Mouse (Mus musculus) erythroid progenitor cell, adult 5-6 weeks (primary cell): ENCODE results near the gene Ehf. TPM values are rescaled to one million over a fixed set of nuclear protein-coding genes. Genes with fewer than 3 reads are reported as not detected.

Experiments
- ATAC-seq: replicated peaks from 2 replicates; pipeline ENCODE4 v1.8.0; 2016; ENCODE audit warnings: moderate number of reproducible peaks, mild to moderate bottlenecking, moderate TSS enrichment, inconsistent platforms; ENCODE audit not compliant: poor library complexity, low FRiP score, severe bottlenecking
- total RNA-seq, 2 experiments: library from RNA; stranded (forward) in 1 of 2; stranded (reverse) in 1 of 2; fragments of 150-400 nt in 1 of 2; fragments of 186-747, 209-891 nt in 1 of 2; gene quantifications; 2 replicates each; pipeline versions ENCODE4 v1.2.3 to v1.2.4; 2015 to 2017; ENCODE audit warnings: low replicate concordance in 2 of 2

Gene Ehf
- total RNA-seq, 2 experiments from 2014 or later: not detected

GRCm38 (mm10) chr2:103226781-103227180 lies 76.3 kb downstream of the Ehf start:
- no peak for ATAC-seq

- no peak for ATAC-seq
Observed at GRCm38 (mm10) chr2:103220871-103221270, 82.2 kb downstream of the Ehf start.

GRCm38 (mm10) chr2:103218323-103218722 lies 84.8 kb downstream of the Ehf start:
- no peak for ATAC-seq

- ATAC-seq: no peak
Observed at GRCm38 (mm10) chr2:103215801-103216200, 87.3 kb downstream of the Ehf start.

GRCm38 (mm10) chr2:103214861-103215260 lies 88.2 kb downstream of the Ehf start:
- ATAC-seq: no peak

GRCm38 (mm10) chr2:103213547-103213946 lies 89.5 kb downstream of the Ehf start:
- no peak for ATAC-seq

Other genes starting within 250 kb of the Ehf start
- gene Pdhx, start 229.8 kb downstream of the Ehf start, total RNA-seq (2015; ENCODE audit: low replicate concordance): 7.2 and 15.1 TPM in 2 replicates
- 14.0 and 16.6 TPM in 2 replicates for gene Pdhx, start 229.8 kb downstream of the Ehf start, total RNA-seq (2017; ENCODE audit: low replicate concordance)
- gene Apip, start 229.6 kb downstream of the Ehf start, total RNA-seq (2015; ENCODE audit: low replicate concordance): 45.3 and 109 TPM in 2 replicates
- gene Apip, start 229.6 kb downstream of the Ehf start, total RNA-seq (2017; ENCODE audit: low replicate concordance): 24.8 and 28.9 TPM in 2 replicates
- gene Elf5, start 108.4 kb upstream of the Ehf start, total RNA-seq (2015; ENCODE audit: low replicate concordance): not detected in 2 replicates
- gene Elf5, start 108.4 kb upstream of the Ehf start, total RNA-seq (2017; ENCODE audit: low replicate concordance): not detected in 2 replicates
- 137 and 155 TPM in 2 replicates for gene Cat, start 181.9 kb upstream of the Ehf start, total RNA-seq (2015; ENCODE audit: low replicate concordance)
- gene Cat, start 181.9 kb upstream of the Ehf start, total RNA-seq (2017; ENCODE audit: low replicate concordance): 40.8 and 55.7 TPM in 2 replicates